Mouse (Mus musculus): ENCODE measurements around the gene Rph3a.

GRCm38 (mm10) chr5:121039465-121039864 lies 29.6 kb upstream of the Rph3a start:
- TF ChIP-seq POLR2A (IDR thresholded peaks at IDR 0.05; ENCODE audit: extremely low read depth, insufficient read depth, low read length), result no peak
- no peak for TF ChIP-seq CTCF (IDR thresholded peaks at IDR 0.05; ENCODE audit: low read depth, low read length)

All from liver, adult 2 months (tissue).